Mouse (Mus musculus): ENCODE results near the gene Rnf150. TPM values are rescaled to one million over a fixed set of nuclear protein-coding genes. Genes with fewer than 3 reads are reported as not detected.

Gene Rnf150
- polyA plus RNA-seq, 1 experiment from 2014 or later, result 1.3 TPM

- no peaks in the 10 kb centered on the region for H3K27me3 ChIP-seq (ENCODE audit: control insufficient read depth, insufficient read depth, low read length)
- WGBS, result 65% methylated on average over 4 of the region's 4 CpGs
- peaks cover 14% of the 10 kb centered on the region; the same call in 1 of the 2 replicates for H3K4me1 ChIP-seq (ENCODE audit: control insufficient read depth, insufficient read depth, low read length)
- no peaks in the 10 kb centered on the region for H3K36me3 ChIP-seq (ENCODE audit: control insufficient read depth, insufficient read depth, low read length)
- no peak overlapping the region for H3K4me3 ChIP-seq (replicated peaks; ENCODE audit: low read length)
- no peak for ATAC-seq (ENCODE audit: insufficient read depth, low FRiP score)
- H3K9ac ChIP-seq (ENCODE audit: low read length), result no peak overlapping the region
- H3K9me3 ChIP-seq (replicated peaks; ENCODE audit: control insufficient read depth, low read length), result no peaks in the 10 kb centered on the region
- no peak overlapping the region for H3K27ac ChIP-seq (ENCODE audit: low read length)
- no peak overlapping the region for H3K4me2 ChIP-seq (ENCODE audit: low read depth, low read length)
Observed at GRCm38 (mm10) chr8:82981244-82981855, 118.2 kb downstream of the Rnf150 start.

- ATAC-seq (ENCODE audit: insufficient read depth, low FRiP score), result no peak
- Histone ChIP-seq H3K27me3 (ENCODE audit: control insufficient read depth, insufficient read depth, low read length) (no peaks in the 10 kb centered on the region), H3K4me3 (replicated peaks; ENCODE audit: low read length) (no peak overlapping the region), H3K9ac (ENCODE audit: low read length) (no peak overlapping the region), H3K36me3 (ENCODE audit: control insufficient read depth, insufficient read depth, low read length) (no peaks in the 10 kb centered on the region), H3K27ac (ENCODE audit: low read length) (no peak overlapping the region), H3K4me1 (ENCODE audit: control insufficient read depth, insufficient read depth, low read length) (peaks cover 14% of the 10 kb centered on the region; the same call in 1 of the 2 replicates), H3K4me2 (ENCODE audit: low read depth, low read length) (no peak overlapping the region), H3K9me3 (replicated peaks; ENCODE audit: control insufficient read depth, low read length) (no peaks in the 10 kb centered on the region)
- WGBS, result 33% methylated on average over 1 of the region's 1 CpGs
Observed at GRCm38 (mm10) chr8:82982873-82983272, 119.7 kb downstream of the Rnf150 start.

- Histone ChIP-seq H3K9ac (ENCODE audit: low read length) (no peak overlapping the region), H3K4me3 (replicated peaks; ENCODE audit: low read length) (no peak overlapping the region), H3K27ac (ENCODE audit: low read length) (no peak overlapping the region), H3K9me3 (replicated peaks; ENCODE audit: control insufficient read depth, low read length) (no peaks in the 10 kb centered on the region), H3K36me3 (ENCODE audit: control insufficient read depth, insufficient read depth, low read length) (no peaks in the 10 kb centered on the region), H3K4me1 (ENCODE audit: control insufficient read depth, insufficient read depth, low read length) (peaks cover 14% of the 10 kb centered on the region; the same call in 1 of the 2 replicates), H3K4me2 (ENCODE audit: low read depth, low read length) (no peak overlapping the region), H3K27me3 (ENCODE audit: control insufficient read depth, insufficient read depth, low read length) (no peaks in the 10 kb centered on the region)
- 42% methylated on average over 5 of the region's 5 CpGs for WGBS
- no peak for ATAC-seq (ENCODE audit: insufficient read depth, low FRiP score)
Observed at GRCm38 (mm10) chr8:82983301-82983700, 120.1 kb downstream of the Rnf150 start.

- no peak overlapping the region for H3K4me2 ChIP-seq (ENCODE audit: low read depth, low read length)
- ATAC-seq (ENCODE audit: insufficient read depth, low FRiP score), result no peak
- 56% methylated on average over 4 of the region's 4 CpGs for WGBS
- no peak overlapping the region for H3K27ac ChIP-seq (ENCODE audit: low read length)
- H3K4me1 ChIP-seq (ENCODE audit: control insufficient read depth, insufficient read depth, low read length), result 0 out of 2 replicates have a peak, but pooled peaks cover 2% of the 10 kb centered on the region
- no peaks in the 10 kb centered on the region for H3K36me3 ChIP-seq (ENCODE audit: control insufficient read depth, insufficient read depth, low read length)
- no peak overlapping the region for H3K4me3 ChIP-seq (replicated peaks; ENCODE audit: low read length)
- H3K9me3 ChIP-seq (replicated peaks; ENCODE audit: control insufficient read depth, low read length), result no peaks in the 10 kb centered on the region
- no peak overlapping the region for H3K9ac ChIP-seq (ENCODE audit: low read length)
- H3K27me3 ChIP-seq (ENCODE audit: control insufficient read depth, insufficient read depth, low read length), result no peaks in the 10 kb centered on the region
Observed at GRCm38 (mm10) chr8:82992093-82992492, 128.9 kb downstream of the Rnf150 start.

GRCm38 (mm10) chr8:82995727-82996438 lies 132.7 kb downstream of the Rnf150 start:
- no peak overlapping the region for H3K9ac ChIP-seq (ENCODE audit: low read length)
- no peak overlapping the region for H3K27ac ChIP-seq (ENCODE audit: low read length)
- H3K4me1 ChIP-seq (ENCODE audit: control insufficient read depth, insufficient read depth, low read length), result no peaks in the 10 kb centered on the region
- no peak for ATAC-seq (ENCODE audit: insufficient read depth, low FRiP score)
- H3K36me3 ChIP-seq (ENCODE audit: control insufficient read depth, insufficient read depth, low read length), result no peaks in the 10 kb centered on the region
- no peaks in the 10 kb centered on the region for H3K27me3 ChIP-seq (ENCODE audit: control insufficient read depth, insufficient read depth, low read length)
- no peak overlapping the region for H3K4me2 ChIP-seq (ENCODE audit: low read depth, low read length)
- WGBS, result 53% methylated on average over 3 of the region's 3 CpGs
- no peaks in the 10 kb centered on the region for H3K9me3 ChIP-seq (replicated peaks; ENCODE audit: control insufficient read depth, low read length)
- H3K4me3 ChIP-seq (replicated peaks; ENCODE audit: low read length), result no peak overlapping the region

- WGBS, result 70% methylated on average over 3 of the region's 3 CpGs
- Histone ChIP-seq H3K27ac (ENCODE audit: low read length) (no peak overlapping the region), H3K27me3 (ENCODE audit: control insufficient read depth, insufficient read depth, low read length) (no peaks in the 10 kb centered on the region), H3K4me3 (replicated peaks; ENCODE audit: low read length) (no peak overlapping the region), H3K4me2 (ENCODE audit: low read depth, low read length) (no peak overlapping the region), H3K36me3 (ENCODE audit: control insufficient read depth, insufficient read depth, low read length) (no peaks in the 10 kb centered on the region), H3K4me1 (ENCODE audit: control insufficient read depth, insufficient read depth, low read length) (no peaks in the 10 kb centered on the region), H3K9ac (ENCODE audit: low read length) (no peak overlapping the region), H3K9me3 (replicated peaks; ENCODE audit: control insufficient read depth, low read length) (no peaks in the 10 kb centered on the region)
- no peak for ATAC-seq (ENCODE audit: insufficient read depth, low FRiP score)
Observed at GRCm38 (mm10) chr8:82996843-82997242, 133.7 kb downstream of the Rnf150 start.

- Histone ChIP-seq H3K27me3 (ENCODE audit: control insufficient read depth, insufficient read depth, low read length) (no peaks in the 10 kb centered on the region), H3K9ac (ENCODE audit: low read length) (no peak overlapping the region), H3K36me3 (ENCODE audit: control insufficient read depth, insufficient read depth, low read length) (no peaks in the 10 kb centered on the region), H3K4me2 (ENCODE audit: low read depth, low read length) (no peak overlapping the region), H3K4me3 (replicated peaks; ENCODE audit: low read length) (no peak overlapping the region), H3K4me1 (ENCODE audit: control insufficient read depth, insufficient read depth, low read length) (no peaks in the 10 kb centered on the region), H3K9me3 (replicated peaks; ENCODE audit: control insufficient read depth, low read length) (no peaks in the 10 kb centered on the region), H3K27ac (ENCODE audit: low read length) (no peak overlapping the region)
- no peak for ATAC-seq (ENCODE audit: insufficient read depth, low FRiP score)
- 79% methylated on average over 2 of the region's 2 CpGs for WGBS
Observed at GRCm38 (mm10) chr8:82998778-82999177, 135.6 kb downstream of the Rnf150 start.

GRCm38 (mm10) chr8:83003187-83003586 lies 140.0 kb downstream of the Rnf150 start:
- Histone ChIP-seq H3K9me3 (replicated peaks; ENCODE audit: control insufficient read depth, low read length) (no peaks in the 10 kb centered on the region), H3K27ac (ENCODE audit: low read length) (no peak overlapping the region), H3K27me3 (ENCODE audit: control insufficient read depth, insufficient read depth, low read length) (no peaks in the 10 kb centered on the region), H3K4me1 (ENCODE audit: control insufficient read depth, insufficient read depth, low read length) (no peaks in the 10 kb centered on the region), H3K36me3 (ENCODE audit: control insufficient read depth, insufficient read depth, low read length) (no peaks in the 10 kb centered on the region), H3K9ac (ENCODE audit: low read length) (no peak overlapping the region), H3K4me3 (replicated peaks; ENCODE audit: low read length) (no peak overlapping the region), H3K4me2 (ENCODE audit: low read depth, low read length) (no peak overlapping the region)
- 93% methylated on average over 7 of the region's 7 CpGs for WGBS
- ATAC-seq (ENCODE audit: insufficient read depth, low FRiP score), result no peak

GRCm38 (mm10) chr8:83009481-83009880 lies 146.3 kb downstream of the Rnf150 start:
- Histone ChIP-seq H3K4me1 (ENCODE audit: control insufficient read depth, insufficient read depth, low read length) (no peaks in the 10 kb centered on the region; the same call in 1 of the 2 replicates), H3K27ac (ENCODE audit: low read length) (no peak overlapping the region), H3K4me2 (ENCODE audit: low read depth, low read length) (no peak overlapping the region), H3K9me3 (replicated peaks; ENCODE audit: control insufficient read depth, low read length) (no peaks in the 10 kb centered on the region), H3K36me3 (ENCODE audit: control insufficient read depth, insufficient read depth, low read length) (no peaks in the 10 kb centered on the region), H3K27me3 (ENCODE audit: control insufficient read depth, insufficient read depth, low read length) (no peaks in the 10 kb centered on the region), H3K9ac (ENCODE audit: low read length) (no peak overlapping the region), H3K4me3 (replicated peaks; ENCODE audit: low read length) (no peak overlapping the region)
- 67% methylated on average over 5 of the region's 5 CpGs for WGBS
- no peak for ATAC-seq (ENCODE audit: insufficient read depth, low FRiP score)

All from stomach, embryonic 16.5 days (tissue).